Comparison of ENCODE assay signal across 18 mouse cellular contexts in genomic region chr8:123389026-123389425, GRCm38 (mm10). TPM values are rescaled to one million over a fixed set of nuclear protein-coding genes. Genes with fewer than 3 reads are reported as not detected.
DNase-seq lines count a peak whose midpoint lies in the region; ATAC-seq and TF ChIP-seq lines count a peak whose summit lies in the region.
"Had no signal": no experiment of that assay in that cellular context is flagged by ENCODE, and none has a peak within 500 bp of the region (broad histone marks: within the 10 kb centered on the region; RNA-seq: fewer than 3 reads in every experiment).

No protein-coding gene starts in this region.

- no peak overlapping the region for H3K4me2 ChIP-seq in lung, postnatal 0 days (replicated peaks; ENCODE audit: low read depth, low read length)
- H3K4me2 ChIP-seq: embryonic facial prominence, embryonic 12.5 days; liver, embryonic 12.5 days; neural tube, embryonic 13.5 days; stomach, embryonic 15.5 days had no signal

- DNase-seq in kidney, adult 18-20 months, result peak; percentile 65
- no peak for DNase-seq in kidney, postnatal 4 days
- DNase-seq in cerebellum, adult 11-12 months, result peak; percentile 75
- DNase-seq in cerebellum, postnatal 14 days, result peak; percentile 58
- peak; percentile 65 for DNase-seq in lung, postnatal 0 days (ENCODE audit: low spot score)
- no peak for DNase-seq in adrenal gland, postnatal 4 days (ENCODE audit: low spot score in 2 of 2)
- no peak for DNase-seq in ovary, adult 18-20 months (ENCODE audit: low spot score)
- DNase-seq: adrenal gland, postnatal 25 days; gastrocnemius, adult 2 months; heart, adult 2 months; heart, postnatal 10 days had no signal

- no peaks in the 10 kb centered on the region for H3K4me1 ChIP-seq in lung, postnatal 0 days (ENCODE audit: insufficient read depth, low read depth, low read length)
- H3K4me1 ChIP-seq: embryonic facial prominence, embryonic 12.5 days; liver, embryonic 12.5 days; neural tube, embryonic 13.5 days; stomach, embryonic 15.5 days had no signal

- no peak overlapping the region for H3K27ac ChIP-seq in lung, postnatal 0 days (ENCODE audit: low read length)
- H3K27ac ChIP-seq: embryonic facial prominence, embryonic 12.5 days; gastrocnemius, adult 2 months; heart, adult 2 months; liver, embryonic 12.5 days; neural tube, embryonic 13.5 days; stomach, embryonic 15.5 days had no signal

- H3K4me3 ChIP-seq in lung, postnatal 0 days (ENCODE audit: low read depth, low read length), result no peak overlapping the region
- H3K4me3 ChIP-seq: embryonic facial prominence, embryonic 12.5 days; gastrocnemius, adult 2 months; heart, adult 2 months; liver, embryonic 12.5 days; neural tube, embryonic 13.5 days; stomach, embryonic 15.5 days had no signal

- peaks cover 73% of the 10 kb centered on the region for H3K36me3 ChIP-seq in lung, postnatal 0 days (ENCODE audit: insufficient read depth, low read length)

- no peak for TF ChIP-seq CTCF in lung, postnatal 0 days (IDR thresholded peaks at IDR 0.05)

- WGBS in lung, postnatal 0 days, result 74% methylated on average over 7 of the region's 7 CpGs

- ATAC-seq in lung, postnatal 0 days, result peak; percentile 72
- ATAC-seq: liver, embryonic 12.5 days had no signal

- no peak for TF ChIP-seq EP300 in lung, postnatal 0 days (IDR thresholded peaks at IDR 0.05)

- H3K9ac ChIP-seq in lung, postnatal 0 days (replicated peaks; ENCODE audit: low read depth), result no peak overlapping the region
- H3K9ac ChIP-seq: embryonic facial prominence, embryonic 12.5 days; liver, embryonic 12.5 days; neural tube, embryonic 13.5 days; stomach, embryonic 15.5 days had no signal

- H3K27me3 ChIP-seq in lung, postnatal 0 days (replicated peaks; ENCODE audit: insufficient read depth, low read length), result no peaks in the 10 kb centered on the region
- H3K27me3 ChIP-seq: embryonic facial prominence, embryonic 12.5 days; liver, embryonic 12.5 days; neural tube, embryonic 13.5 days; stomach, embryonic 15.5 days had no signal

- H3K9me3 ChIP-seq in lung, postnatal 0 days (ENCODE audit: low read length), result no peaks in the 10 kb centered on the region
- H3K9me3 ChIP-seq: embryonic facial prominence, embryonic 12.5 days; liver, embryonic 12.5 days; neural tube, embryonic 13.5 days; stomach, embryonic 15.5 days had no signal

RNA-seq across cellular contexts. Expression of gene Tcf25, which starts 15.5 kb away (rescaled TPM):
- polyA plus RNA-seq in lung, postnatal 0 days (2015; fragmentation: Nextera tagmentation; extraction: Ambion mirVana), result 133 and 144 TPM in 2 replicates
- total RNA-seq in adrenal gland, postnatal 4 days (2021), result 100 to 1,000 TPM; 221 to 224 TPM

RNA-seq across cellular contexts. Expression of gene Mc1r, which starts 17.9 kb away (rescaled TPM):
- not detected in 2 replicates for polyA plus RNA-seq in lung, postnatal 0 days (2015; fragmentation: Nextera tagmentation; extraction: Ambion mirVana)
- under 1 TPM in 1 of 2 experiments, not detected in 1; 0.14 TPM for total RNA-seq in adrenal gland, postnatal 4 days (2021)
- total RNA-seq: adrenal gland, postnatal 25 days; gastrocnemius, adult 2 months; heart, adult 2 months; heart, postnatal 10 days; left cerebral cortex, postnatal 10 days; megakaryocyte, adult 5-6 weeks had no signal
- polyA plus RNA-seq: heart, adult 2 months; liver, embryonic 12.5 days; small intestine, adult 2 months; stomach, embryonic 15.5 days had no signal

RNA-seq across cellular contexts. Expression of gene Tubb3, which starts 22.2 kb away (rescaled TPM):
- polyA plus RNA-seq in lung, postnatal 0 days (2015; fragmentation: Nextera tagmentation; extraction: Ambion mirVana), result 0.42 and 0.58 TPM in 2 replicates
- total RNA-seq in adrenal gland, postnatal 4 days (2021), result 100 to 1,000 TPM in 1 of 2 experiments, 10 to 100 TPM in 1; 59.5 to 102 TPM
- total RNA-seq: gastrocnemius, adult 2 months had no signal

RNA-seq across cellular contexts. Expression of gene Def8, which starts 34.3 kb away (rescaled TPM):
- 11.2 and 11.6 TPM in 2 replicates for polyA plus RNA-seq in lung, postnatal 0 days (2015; fragmentation: Nextera tagmentation; extraction: Ambion mirVana)
- total RNA-seq in adrenal gland, postnatal 4 days (2021), result 10 to 100 TPM; 40.2 to 40.5 TPM

RNA-seq across cellular contexts. Expression of gene Spire2, which starts 56.5 kb away (rescaled TPM):
- polyA plus RNA-seq in lung, postnatal 0 days (2015; fragmentation: Nextera tagmentation; extraction: Ambion mirVana), result 1.6 and 2.0 TPM in 2 replicates
- total RNA-seq in adrenal gland, postnatal 4 days (2021), result 1 to 10 TPM; 3.6 to 4.0 TPM
- total RNA-seq: gastrocnemius, adult 2 months; megakaryocyte, adult 5-6 weeks had no signal

Comparison
In these comparisons a context has a peak if more than half of its experiments do, and no peak if none do; other contexts are left out.
1. DNase-seq: peak in kidney, adult 18-20 months (single experiment), cerebellum, adult 11-12 months (single experiment), cerebellum, postnatal 14 days (2 of 2) and lung, postnatal 0 days (single experiment); none in kidney, postnatal 4 days (0 of 2), adrenal gland, postnatal 4 days (0 of 2) and ovary, adult 18-20 months (single experiment).